Mouse (Mus musculus): ENCODE results near the gene Pgpep1l.

Gene Pgpep1l

DNA sequence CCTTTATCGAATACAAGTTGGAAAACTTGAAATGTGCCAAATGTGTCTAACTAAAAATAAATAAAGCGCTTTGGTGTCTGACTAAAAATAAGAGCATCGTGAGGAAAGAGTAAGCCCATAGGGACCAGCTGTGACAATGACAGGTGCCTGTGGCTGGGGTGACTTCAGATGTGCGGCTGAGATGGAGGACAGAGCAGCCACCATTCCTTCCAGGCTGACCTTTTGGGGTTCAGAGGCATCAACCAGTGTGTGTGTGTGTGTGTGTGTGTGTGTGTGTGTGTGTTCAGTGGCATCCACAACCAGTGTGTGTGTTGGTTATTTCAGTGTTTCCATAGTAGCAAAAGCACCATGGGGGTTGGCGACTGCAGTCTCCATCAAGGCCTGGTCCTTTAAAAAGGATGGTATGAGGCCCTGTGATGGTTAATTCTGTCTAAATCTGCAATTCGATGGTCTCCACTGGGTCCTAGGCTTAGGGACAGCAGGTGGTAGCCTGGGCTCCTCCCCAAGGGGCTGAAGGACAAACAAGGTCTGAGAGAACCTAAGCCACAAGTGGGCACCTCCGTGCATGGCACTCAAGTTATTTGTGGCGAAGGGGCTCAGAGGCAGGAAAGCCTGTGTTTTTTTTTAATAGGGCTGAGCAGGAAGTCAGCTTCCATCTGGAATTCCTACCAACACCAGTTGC, 546 bp downstream of the Pgpep1l start:
- no peak for DNase-seq (ENCODE audit: extremely low spot score, low read depth, low spot score)

DNA sequence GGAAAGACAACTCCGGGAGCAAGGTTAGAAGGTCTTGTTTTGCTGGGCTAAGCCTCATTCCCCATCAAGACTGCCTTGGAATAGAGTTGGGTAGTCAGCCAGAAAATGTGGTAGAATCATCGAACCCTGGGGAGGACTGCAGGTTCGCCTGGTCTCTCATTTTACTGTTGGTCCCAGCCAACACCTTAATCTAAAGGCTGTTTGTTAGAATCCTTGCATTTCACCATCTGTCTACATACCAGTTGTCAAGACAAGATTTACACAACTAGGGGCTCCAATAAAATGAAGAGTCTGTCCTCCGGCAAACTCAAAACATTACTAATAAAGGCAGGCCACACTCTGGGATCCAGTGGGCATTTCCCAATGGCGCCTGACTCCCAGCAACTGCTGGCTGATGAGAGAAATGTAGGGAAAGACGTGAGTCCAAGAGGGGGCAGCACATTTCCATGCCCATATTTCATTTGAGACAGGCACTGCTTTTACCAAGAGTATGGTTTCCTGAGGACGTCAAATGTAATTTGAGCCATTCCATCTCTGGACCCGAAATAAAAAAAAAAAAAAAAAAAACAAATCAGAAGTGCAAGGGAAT, 1.3 kb downstream of the Pgpep1l start:
- DNase-seq (ENCODE audit: extremely low spot score, low read depth, low spot score): no peak

DNA sequence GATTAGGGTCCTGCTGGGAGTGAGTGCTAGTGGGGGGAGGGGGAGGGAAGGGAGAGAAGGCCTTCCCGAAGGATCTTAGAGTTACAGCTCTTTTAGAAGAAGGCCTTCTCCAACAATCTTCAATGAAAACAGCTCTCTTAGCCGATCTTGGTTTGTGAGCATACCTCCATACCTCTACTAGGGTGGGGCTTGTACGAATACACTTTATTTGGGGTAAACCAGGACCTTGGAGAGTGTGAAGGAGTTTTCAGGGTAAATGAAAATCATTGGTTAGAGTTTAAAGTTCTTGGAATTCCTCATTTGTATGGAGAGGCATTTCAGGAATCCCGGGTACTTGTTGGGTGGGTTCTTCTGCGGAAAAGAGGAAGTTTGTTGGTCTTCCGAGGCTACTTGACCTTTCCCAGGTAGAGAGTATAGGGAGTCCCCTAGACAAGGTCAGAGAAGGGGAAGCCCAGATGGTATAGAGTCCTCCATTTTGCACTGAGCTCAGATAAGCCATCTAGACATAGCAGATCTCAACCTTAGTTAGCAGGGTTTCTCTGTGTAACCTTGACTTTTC, 4.4 kb downstream of the Pgpep1l start:
- DNase-seq (ENCODE audit: extremely low spot score, low read depth, low spot score): no peak

DNA sequence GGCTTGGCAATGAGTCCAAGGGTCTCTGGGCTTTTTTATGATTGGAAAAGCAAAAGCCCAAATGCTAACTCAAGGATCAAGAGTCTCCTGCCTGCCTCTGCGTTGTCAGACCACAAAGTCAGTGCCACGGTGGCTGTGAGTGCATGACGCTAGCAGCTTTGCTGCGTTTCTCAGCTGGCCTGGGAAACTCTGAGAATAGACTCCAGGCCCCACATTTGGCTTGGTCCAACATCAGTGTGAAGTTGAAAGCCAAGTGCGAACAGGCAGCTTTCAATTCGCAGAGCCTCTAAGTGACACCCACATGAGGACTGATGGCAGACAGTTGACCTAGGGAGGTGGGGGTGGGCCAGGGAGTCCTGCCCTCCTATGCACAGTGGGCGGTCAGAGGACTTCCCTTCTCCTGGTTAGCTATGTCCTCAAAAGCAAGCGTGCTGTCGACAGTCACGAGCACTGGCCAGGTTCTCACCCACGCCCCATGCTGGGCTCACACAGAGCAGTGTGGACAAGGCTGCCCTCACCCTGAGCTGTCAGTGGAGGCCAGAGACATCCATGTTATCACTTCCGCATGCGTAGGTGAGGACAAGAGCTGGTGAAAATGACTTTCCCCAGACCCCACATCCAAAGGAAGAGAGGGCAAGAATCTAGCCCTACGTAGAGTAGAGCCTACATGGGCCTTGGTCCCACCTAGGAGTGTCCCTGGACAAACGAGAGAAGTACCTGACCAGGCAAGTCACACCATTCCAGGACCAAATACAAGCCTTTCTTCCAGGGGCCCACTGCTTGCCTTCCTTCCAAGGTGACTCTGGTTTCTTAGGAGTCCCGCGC, 5.5 kb downstream of the Pgpep1l start:
- DNase-seq (ENCODE audit: extremely low spot score, low read depth, low spot score): no peak

- no peak for DNase-seq (ENCODE audit: extremely low spot score, low read depth, low spot score)
These were observed 6.3 kb downstream of the Pgpep1l start for GRCm38 (mm10) chr7:68257767-68258166.

DNA sequence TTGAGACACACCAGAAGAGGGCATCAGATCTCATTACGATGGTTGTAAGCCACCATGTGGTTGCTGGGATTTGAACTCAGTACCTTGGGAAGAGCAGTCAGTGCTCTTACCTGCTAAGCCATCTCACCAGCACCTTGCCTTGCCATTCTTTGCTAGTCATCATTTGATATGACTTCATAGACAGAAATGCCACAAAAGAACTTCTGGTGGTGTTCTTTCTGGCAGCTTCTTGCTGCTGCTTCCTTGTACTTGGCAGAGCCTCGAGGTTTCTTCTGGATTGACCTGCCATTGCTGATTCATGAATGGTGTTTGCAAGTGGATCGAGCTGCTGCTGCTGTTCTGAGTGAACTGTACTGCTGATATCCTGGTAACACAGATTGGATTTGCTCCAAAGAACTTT, 13.1 kb downstream of the Pgpep1l start:
- DNase-seq (ENCODE audit: extremely low spot score, low read depth, low spot score): no peak

GRCm38 (mm10) chr7:68250411-68250810, 13.6 kb downstream of the Pgpep1l start:
- DNase-seq (ENCODE audit: extremely low spot score, low read depth, low spot score): no peak

DNA sequence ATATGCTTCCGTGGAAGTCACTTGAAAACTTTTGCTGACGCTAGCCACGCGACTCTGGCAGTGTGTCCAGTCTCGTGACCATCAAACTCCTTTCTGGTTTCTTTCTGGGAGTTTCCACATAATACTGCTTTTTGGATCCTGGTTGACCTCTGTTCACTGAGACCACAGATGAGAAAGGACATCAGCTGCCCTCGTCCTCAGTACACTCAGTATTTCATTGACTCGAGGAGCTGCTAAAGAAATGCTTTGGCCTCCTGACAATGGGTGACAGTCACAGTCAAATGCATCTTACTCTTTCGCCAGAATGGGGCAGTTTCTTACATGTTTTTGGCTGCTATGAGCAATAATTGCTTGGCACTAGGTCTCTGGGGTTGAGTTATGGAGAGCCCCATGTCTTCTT, 17.8 kb downstream of the Pgpep1l start:
- no peak for DNase-seq (ENCODE audit: extremely low spot score, low read depth, low spot score)

DNA sequence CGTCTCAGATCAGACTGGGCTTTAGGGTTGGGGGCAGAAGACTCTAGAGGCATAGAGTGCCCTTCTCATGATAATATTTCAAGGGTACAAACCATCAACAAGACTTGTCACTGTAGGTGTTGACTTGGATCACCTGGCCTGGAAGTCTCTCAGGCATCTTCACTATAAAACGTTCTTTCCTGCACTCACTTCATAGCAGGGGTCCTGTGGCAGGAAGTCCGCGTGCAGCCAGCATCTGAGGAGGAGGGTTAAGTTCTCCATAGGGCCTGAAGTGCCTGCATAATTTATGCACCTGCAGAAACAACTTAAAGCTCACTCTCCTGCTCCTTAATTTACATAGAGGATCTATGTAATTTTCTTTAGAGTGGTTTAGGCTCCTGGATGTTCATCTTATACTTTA, 18.4 kb downstream of the Pgpep1l start:
- DNase-seq (ENCODE audit: extremely low spot score, low read depth, low spot score): no peak

- no peak for DNase-seq (ENCODE audit: extremely low spot score, low read depth, low spot score)
These were observed 22.8 kb downstream of the Pgpep1l start for GRCm38 (mm10) chr7:68241205-68241604.

GRCm38 (mm10) chr7:68239220-68239827, 24.7 kb downstream of the Pgpep1l start:
- no peak for DNase-seq (ENCODE audit: extremely low spot score, low read depth, low spot score)

DNA sequence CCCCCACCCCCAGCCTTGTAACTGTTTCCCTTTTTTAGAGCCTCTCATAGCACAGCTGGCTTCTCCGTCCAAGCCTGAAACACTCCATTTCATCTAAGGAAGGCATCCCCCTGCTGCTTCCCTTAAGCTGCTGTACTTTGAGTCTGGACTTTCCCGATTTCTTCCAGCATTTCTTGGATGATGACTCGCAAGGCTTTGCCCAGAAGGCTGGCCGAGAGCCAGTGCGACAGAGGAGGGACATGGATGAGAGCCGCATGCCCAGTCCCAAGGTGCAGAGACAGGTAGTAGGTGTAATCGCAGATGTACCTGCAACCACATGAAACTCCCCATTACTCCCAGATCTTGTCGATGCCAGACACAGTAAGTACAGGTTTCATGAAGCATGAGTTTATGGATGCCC, 27.2 kb downstream of the Pgpep1l start:
- no peak for DNase-seq (ENCODE audit: extremely low spot score, low read depth, low spot score)

GRCm38 (mm10) chr7:68233619-68234223, 30.3 kb downstream of the Pgpep1l start:
- DNase-seq (ENCODE audit: extremely low spot score, low read depth, low spot score): no peak

GRCm38 (mm10) chr7:68232521-68232920, 31.5 kb downstream of the Pgpep1l start:
- no peak for DNase-seq (ENCODE audit: extremely low spot score, low read depth, low spot score)

DNA sequence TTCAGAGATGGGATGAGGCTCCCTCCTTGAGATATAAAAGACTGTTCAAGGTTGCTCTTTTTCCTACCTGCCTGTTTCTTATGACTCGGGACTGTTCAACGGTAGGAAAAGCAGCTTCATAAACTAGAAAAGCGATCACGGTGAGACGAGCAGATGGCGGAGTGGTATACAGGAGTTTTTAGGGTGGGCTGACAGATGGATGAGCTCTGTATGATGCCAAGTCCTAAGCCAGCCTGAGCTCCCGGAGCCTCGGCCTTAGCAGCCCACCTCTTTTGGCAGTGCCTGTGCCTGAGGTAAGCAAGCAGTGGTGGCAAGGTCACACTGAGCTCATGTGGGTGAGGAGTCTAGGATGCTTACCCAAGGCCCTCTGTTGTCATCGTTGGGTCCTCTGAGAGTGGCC, 33.2 kb downstream of the Pgpep1l start:
- DNase-seq (ENCODE audit: extremely low spot score, low read depth, low spot score): no peak

GRCm38 (mm10) chr7:68228491-68228890, 35.5 kb downstream of the Pgpep1l start:
- no peak for DNase-seq (ENCODE audit: extremely low spot score, low read depth, low spot score)

DNA sequence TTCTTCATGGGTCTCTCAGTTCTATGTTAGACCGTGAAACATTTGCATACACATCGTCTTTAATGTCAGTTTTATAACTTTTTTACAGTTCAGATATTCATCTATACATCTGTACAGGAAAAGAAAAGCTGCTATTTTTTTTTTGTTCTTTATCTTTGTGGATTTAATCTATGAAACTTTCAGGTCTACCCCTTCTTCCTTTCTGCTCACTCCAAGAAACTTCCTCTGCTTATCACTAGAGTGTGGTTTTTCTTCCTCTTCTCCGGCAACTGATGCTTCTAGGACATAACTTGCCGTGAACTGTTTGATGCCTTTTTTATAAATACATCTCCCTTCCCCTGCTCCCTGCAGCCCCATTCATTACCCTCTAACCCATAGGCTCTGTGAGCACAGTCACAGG, 36.4 kb downstream of the Pgpep1l start:
- no peak for DNase-seq (ENCODE audit: extremely low spot score, low read depth, low spot score)

- DNase-seq (ENCODE audit: extremely low spot score, low read depth, low spot score): no peak
These were observed 37.0 kb downstream of the Pgpep1l start for GRCm38 (mm10) chr7:68227021-68227420.

DNA sequence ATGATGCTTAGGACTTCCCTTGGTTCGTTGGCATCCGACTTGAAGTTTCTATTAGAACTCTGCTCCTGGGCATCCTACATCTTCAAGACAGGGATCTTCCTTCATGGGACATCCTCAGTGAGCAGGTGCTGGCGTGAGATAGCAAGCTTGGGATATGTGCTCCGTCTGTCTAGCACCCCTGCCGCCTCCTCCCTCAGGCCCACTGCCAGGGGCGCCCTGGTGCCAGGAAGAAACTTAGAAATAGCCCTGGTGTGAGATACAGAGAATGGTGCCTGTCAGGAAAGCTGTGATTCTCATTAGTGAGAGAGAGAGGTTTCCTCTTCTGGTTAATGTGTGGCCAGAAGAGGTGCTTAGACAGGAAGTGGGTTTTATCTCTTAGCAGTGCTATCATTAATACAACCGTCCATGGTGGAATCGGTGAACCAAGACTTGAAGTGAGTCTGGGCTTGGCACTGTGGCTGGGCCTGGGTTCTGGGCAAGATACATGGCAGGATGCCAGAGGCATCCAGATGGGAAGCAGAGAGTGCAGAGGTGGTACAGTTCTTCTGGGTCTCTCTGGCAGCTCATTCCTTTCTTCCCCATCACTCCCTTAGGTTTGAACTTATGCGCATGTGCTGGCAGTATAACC, 38.5 kb downstream of the Pgpep1l start:
- DNase-seq (ENCODE audit: extremely low spot score, low read depth, low spot score): no peak

GRCm38 (mm10) chr7:68224006-68224405, 40.0 kb downstream of the Pgpep1l start:
- no peak for DNase-seq (ENCODE audit: extremely low spot score, low read depth, low spot score)
